Mouse (Mus musculus) WW6 (cell line): Measurements from ENCODE around the gene Cst13.
A peak's percentile ranks its signal among the peaks of the same experiment; 100 is the strongest.

Experiments used
- DNase-seq: peaks from one replicate; pipeline ENCODE4 v3.0.0-alpha.2; 2013; ENCODE audit warnings: low read depth, low spot score

Cst13 gene

GRCm38 (mm10) chr2:148874617-148875334 is 54.9 kb downstream of the Cst13 start:
- DNase-seq, result peak; percentile 52

- DNase-seq, result peak; percentile 80
Measured at GRCm38 (mm10) chr2:148875335-148875811, 55.5 kb downstream of the Cst13 start, which contains the start of gene Cst3. Gene Cst3, minus strand, starts transcription at chr2:148875692.

GRCm38 (mm10) chr2:148877016-148877770 is 57.3 kb downstream of the Cst13 start:
- DNase-seq, result no peak

- no peak for DNase-seq
Measured at GRCm38 (mm10) chr2:148878641-148879130, 58.8 kb downstream of the Cst13 start.

- DNase-seq, result no peak
Measured at GRCm38 (mm10) chr2:148879199-148879598, 59.3 kb downstream of the Cst13 start.
